Mouse (Mus musculus) heart, postnatal 4 days (tissue): ENCODE measurements around the gene Txnrd3. TPM values are rescaled to one million over a fixed set of nuclear protein-coding genes. Genes with fewer than 3 reads are reported as not detected.

Experiments used
- DNase-seq: peaks from one replicate; pipeline ENCODE4 v3.0.0; 2021
- total RNA-seq, 2 experiments: library from RNA; stranded (reverse); gene quantifications; 2 replicates each; pipeline ENCODE4 v1.2.3; 2021

Txnrd3 gene
- total RNA-seq, 2 experiments from 2014 or later = 27.1 to 27.3 TPM

DNA sequence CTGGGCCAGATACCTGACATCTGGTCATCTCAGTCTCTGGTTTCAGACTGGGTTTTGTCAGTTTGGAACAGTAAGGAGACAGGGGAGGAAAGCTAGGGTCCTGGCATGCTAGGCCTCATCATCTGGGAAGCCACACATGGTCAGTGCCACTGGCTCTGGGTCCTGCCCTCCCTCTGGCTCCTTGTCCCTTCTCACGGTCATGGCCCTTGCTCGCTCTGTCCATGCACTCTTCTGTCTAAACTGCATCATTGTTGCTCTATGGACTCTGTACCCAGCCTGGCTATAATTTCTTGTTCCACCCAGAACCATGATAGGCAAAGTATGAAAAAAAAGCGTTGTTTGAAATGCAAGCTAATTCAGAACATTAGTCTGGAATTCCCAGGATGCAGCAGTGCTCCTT lies 11.2 kb downstream of the Txnrd3 start:
- DNase-seq = no peak

DNA sequence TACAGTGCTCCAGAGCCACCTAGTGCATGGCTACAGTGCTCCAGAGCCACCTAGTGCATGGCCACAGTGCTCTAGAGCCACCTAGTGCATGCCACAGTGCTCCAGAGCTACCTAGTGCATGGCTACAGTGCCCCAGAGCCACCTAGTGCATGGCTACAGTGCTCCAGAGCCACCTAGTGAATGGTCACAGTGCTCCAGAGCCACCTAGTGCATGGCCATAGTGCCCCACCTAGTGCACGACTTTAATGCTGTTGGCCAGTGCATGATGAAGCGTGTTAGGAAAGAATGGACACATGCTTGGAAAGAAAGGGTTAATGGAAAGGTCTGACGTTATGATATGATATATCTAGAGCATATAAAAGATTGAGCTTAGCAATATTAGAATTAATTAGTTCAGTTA lies 14.6 kb downstream of the Txnrd3 start:
- no peak for DNase-seq

DNA sequence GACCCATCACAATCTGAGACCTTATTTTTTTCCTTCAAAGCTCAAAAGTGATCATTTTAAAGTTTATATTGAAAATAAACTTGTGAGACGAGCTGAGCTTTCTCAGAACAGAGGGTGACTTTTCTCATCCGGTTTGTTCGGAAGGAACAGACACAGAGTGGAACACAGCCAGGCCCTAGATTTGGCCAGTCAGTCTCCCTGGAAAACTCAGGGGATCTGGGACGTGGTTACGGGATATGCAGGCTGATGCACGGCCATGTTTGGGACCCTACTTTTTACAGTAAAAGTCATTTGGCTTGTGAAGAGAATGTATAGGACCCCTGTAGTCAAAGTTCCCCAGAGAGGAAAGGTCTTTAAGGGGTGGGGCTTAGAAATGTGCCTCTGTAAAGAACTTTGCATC lies 15.1 kb downstream of the Txnrd3 start:
- DNase-seq = peak; percentile 28

DNA sequence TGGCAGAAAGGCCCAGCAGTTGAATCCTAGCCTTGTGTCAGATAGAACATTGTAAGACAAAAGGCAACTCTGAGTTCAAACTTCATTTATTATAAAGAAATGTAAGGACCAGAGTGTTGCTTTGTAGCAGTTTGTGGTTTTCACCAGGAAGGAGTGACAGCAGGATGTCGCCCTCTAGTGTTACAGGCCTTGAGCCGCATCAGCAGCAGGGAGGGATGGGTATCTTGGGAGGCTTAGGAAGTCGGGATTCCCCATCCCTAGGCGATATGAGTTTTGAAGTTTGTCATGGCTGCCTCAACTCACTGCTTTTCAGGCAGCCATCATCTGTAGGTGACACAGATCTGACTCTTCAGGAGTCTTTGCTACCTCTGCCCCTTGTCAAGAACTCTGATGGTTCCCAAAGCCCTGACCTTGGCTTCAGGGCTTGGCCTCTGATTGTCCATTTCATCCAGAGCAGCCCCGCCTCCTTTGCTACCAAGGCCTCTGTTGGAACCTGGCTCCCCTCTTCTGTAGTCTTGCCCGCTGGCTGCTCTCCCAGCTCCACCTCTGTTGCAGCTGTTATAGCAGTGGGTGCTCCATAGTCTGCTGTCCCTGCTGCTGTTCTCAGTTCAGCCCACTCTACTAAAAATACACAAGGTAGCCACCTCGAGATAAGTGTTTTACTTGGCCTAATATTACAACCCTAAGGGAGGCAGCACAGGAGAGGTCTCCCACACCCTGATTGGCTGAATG lies 16.1 kb downstream of the Txnrd3 start:
- peak; percentile 65 for DNase-seq

DNA sequence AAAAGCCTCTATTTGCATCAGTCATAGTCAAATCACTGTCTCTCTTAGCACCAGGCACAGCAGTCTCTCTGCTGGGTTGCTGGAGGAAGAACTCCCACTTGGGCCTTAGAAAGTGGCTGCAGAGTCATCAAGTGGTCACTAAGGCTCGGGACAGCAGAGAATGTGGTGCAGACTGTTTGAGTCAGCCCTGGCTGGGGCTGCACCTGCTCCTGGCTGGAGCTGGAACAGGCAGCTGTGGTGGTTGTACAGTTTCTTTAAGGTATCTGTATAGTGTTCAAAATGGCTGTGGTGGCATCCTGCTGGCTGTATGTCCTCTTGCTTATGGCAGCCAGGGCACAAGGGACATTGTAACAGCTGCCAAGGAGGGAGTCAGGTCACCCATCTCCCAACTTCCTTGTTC lies 16.7 kb downstream of the Txnrd3 start:
- no peak for DNase-seq

DNA sequence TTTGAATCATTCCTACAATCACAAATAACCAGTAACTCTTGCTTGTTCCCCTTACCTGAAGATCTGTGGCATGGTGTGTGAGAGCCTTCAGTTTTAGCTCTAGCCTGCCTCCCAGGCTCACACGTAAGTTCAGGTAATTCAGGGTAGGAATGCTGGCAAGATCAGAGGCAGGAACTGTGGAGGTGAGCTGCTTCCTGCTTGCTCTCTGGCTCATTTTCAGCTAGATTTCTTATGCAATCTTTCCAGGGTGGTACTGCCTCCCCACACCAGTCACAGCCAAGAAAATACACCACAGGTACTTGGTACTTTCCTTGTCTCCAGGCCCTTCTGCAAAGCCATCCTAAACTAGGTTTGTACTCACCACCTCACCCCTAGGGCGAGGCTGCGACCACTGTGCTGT lies 18.7 kb downstream of the Txnrd3 start:
- peak; percentile 1 for DNase-seq

DNA sequence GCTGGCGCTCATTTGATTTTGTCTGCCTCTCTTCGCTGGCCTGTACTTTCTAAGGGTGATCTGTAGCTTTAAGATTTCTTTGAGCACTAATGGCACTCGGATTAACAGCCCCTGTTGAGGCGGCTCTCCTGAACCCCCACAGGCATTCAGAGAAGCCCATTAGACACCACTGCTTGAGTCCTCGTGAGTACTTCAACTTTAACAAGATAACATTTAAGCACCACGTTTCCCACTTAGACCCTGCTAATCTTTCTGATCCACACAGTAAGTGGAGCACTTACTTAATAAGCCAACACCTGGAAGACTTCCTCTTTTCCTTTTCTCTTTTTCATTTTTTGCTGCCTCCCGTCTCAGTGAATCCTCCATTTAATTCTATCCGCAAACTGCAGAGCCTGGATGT lies 21.4 kb downstream of the Txnrd3 start:
- DNase-seq = no peak

DNA sequence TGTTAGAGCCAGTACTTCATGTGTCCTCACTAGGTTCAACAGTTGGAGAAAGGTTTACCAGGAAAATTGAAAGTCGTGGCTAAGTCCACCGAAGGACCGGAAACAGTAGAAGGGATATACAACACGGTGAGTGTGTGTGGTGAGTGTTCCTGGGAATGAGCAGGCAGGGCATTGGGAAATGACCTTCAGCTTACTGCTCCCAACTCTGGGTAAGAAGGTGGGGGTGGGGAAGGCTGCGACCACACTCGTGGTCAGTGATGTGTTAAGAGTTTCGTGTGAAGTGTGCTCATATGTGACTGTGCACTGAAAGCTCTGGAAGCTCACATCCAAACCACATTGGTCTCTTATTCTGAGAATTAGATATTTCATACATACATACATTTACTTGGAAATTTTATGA lies 21.9 kb downstream of the Txnrd3 start:
- peak; percentile 2 for DNase-seq

DNA sequence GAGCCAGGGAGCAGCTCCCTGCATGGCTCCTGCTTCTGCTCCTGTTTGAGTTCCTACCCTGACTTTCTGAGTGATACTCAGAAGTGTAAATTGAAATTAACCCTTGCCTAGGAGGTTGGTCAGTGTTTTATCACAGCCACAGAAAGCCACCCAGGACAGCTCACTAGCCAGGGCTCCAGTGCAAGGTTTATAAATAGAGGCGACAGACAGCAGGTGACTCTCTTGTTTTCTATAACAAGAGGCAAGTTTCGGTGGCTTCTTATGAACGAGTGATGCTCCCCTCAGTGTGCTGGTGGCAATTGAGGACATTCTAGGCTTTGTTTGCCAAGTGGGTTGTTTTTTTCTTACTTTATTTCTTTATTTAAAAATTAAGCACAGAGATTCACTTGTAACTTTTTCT lies 23.2 kb downstream of the Txnrd3 start:
- peak; percentile 2 for DNase-seq

DNA sequence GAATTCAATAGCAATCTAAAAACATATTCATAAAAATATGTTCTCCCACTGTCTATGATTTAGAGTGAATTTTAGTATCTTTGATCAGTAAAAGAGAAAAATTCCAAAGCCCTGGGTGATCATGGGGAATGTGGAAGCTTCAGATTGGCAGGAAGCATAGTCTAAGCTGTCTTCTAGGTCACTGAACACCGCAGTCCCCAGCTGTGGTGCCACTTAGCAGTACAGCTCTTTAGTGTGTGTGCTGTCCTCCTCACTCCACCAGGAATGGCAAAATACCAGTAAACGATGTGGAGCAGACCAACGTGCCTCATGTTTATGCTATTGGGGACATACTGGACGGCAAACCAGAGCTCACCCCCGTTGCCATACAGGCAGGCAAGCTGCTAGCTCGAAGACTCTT lies 25.8 kb downstream of the Txnrd3 start:
- peak; percentile 2 for DNase-seq

DNA sequence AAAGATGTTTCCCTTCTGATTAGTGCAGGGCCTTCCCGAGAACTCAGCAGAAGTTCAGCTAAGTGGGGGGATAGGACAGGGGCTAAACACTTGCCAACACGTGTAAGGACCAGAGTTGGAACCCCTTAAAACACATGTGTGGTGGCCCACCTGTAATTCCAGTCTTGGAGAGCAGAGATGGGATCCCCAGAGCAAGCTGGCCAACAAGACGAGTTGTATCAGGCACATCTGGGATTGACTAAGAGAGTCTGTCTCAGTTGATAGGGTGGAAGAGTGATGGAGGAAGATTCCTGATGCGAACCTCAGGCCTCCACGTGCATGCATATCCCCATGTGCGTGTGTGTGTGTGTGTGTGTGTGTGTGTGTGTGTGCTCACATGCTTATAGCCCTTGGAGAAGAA lies 27.6 kb downstream of the Txnrd3 start:
- DNase-seq = peak; percentile 2

DNA sequence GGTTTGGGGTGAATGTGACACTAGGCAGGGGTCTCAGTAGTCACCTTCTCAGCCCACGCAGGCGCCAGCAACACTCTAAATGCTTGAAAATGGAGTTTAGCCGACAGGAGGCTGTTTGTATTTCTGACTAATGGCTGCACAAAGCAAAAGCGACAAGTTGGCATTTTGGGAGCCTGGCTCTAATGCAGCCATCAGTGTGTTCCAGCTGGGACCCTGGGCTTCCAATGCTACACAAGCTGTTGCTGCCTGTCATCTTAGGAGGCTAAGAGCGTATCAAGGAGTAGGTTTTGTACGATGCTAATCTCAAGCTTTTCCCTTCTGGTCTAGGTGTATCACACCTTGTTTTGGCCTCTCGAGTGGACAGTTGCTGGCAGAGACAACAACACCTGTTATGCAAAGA lies 28.9 kb downstream of the Txnrd3 start:
- peak; percentile 2 for DNase-seq

DNA sequence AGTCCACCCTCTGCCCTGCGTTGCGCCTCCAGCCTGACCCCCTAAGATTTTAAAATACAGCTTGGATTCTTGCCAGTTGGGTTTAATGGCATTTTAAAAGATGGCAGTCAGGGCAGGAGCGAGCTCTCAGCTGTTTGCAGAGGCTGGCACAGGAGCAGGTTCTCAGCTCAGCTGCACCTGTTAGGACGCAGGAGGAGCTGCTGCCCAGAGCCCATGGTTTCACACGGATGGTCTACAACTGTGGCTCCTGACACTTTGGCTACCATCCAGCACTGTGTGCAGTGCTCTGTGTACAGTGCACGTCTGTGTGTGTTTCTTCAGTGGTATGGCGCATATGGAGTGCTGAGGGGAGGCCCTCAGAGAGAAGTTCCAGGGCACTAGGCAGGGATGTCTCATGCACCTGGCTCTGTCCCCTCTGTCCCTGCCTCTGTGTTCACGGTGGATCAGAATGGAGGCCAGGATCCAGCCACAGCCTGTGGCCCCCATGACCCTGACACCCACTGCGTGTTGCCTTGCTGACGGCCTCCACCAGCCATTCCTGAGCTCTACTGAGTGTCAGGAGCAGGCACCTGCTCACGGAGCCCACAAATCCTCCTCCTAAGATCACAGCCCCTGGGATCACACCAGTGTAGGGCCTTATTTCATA lies 29.5 kb downstream of the Txnrd3 start:
- peak; percentile 3 for DNase-seq

DNA sequence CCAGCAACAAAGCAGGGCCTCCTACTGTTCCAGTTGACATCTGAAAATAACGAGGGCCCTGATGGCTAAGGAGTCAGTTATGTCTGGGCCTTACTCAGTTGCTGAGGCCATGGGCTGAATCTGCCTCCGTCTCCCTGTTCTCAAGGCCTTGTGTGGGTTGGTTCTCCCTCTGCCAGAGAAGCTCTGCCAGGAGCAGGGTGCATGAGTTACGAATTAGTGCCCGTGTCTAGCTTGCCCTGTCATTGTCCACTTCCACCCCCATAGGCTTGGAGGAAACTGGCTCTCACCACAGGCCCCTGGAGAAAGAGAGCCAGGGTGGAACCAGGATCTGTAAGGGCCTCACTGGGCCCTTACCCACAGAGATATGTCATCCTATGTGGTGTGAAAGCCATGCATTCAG lies 34.7 kb downstream of the Txnrd3 start:
- peak; percentile 2 for DNase-seq

DNA sequence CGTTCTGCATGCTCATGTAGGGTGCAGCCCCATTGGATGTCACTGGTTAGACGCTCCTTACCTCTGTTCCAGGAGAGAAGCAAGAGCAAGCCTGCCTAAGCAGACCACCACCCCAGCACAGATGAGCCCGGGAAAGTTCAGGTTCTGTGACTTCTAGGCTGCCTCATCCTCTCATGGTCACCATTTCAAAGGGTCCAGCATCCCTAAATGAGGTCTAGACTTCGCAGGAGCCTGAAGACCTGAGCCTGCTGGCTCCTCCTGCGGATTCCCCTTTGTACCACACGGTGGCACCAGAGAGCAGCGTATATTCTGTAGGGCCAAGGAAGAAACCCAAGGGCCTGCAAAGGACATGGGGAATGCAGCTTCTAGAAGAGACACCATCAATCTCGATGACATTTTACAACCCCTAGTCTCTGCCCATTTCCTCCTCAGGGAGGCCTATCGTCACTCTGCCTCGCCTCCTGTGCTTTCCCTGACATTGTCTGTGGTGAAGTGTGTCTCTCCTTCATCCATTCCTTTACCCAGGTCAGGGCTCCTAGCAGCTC lies 35.6 kb downstream of the Txnrd3 start:
- peak; percentile 75 for DNase-seq

DNA sequence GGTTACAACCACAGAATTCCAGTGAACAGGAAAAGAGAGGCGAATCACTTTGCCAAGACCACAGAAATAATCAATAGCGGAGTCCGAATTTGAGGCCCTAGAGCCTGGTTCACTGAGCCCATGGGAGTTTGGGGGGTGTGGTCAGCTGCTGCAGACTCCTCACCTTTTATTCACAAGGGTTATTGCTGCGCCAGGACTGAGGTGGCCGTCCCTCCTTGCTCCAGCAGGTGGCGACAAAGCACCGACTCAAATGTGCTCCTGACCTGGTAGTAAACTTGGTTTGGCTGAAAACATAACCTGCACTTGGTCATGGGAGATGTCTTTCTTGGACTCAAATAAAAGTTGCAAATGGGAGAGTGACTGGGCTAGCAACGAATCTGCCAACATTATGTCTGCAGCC lies 36.4 kb downstream of the Txnrd3 start:
- DNase-seq = peak; percentile 89

DNA sequence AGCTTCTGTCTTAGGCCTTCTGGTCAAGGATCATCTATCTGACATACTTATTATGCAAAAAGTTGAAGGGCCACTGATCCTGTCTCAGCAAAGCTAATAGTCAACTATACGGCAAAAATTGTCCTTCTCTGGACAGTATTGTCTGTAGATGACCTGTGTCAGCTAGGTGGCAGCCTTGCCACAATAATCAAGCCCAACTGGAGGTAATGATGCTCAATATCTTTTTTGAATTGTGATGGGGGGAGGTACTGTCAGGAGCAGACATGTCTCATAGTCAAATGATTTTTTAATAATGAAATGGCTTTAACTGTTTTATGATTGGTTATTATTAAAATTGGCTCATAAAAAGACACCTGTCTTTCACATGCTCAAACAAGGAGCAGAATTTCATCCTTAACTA lies 40.4 kb downstream of the Txnrd3 start:
- no peak for DNase-seq

DNA sequence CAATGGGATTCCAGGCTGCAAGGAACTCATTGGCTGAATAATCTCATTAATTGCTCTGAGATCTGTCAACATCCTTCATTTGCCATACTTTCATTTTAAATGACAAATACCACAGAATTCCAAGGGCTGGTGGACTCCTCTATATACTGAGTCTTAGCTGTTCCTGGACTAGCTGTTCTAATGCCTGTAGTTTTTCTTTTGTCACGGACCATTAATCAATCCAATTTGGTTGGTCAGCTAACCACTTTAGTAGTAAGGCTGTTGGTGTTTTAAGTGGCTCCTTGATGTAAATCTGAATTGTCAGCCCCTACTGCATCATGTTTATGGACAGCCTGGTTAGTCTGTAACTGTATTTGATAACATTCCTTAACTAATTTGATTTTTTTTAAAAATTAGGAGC lies 43.3 kb downstream of the Txnrd3 start:
- no peak for DNase-seq

DNA sequence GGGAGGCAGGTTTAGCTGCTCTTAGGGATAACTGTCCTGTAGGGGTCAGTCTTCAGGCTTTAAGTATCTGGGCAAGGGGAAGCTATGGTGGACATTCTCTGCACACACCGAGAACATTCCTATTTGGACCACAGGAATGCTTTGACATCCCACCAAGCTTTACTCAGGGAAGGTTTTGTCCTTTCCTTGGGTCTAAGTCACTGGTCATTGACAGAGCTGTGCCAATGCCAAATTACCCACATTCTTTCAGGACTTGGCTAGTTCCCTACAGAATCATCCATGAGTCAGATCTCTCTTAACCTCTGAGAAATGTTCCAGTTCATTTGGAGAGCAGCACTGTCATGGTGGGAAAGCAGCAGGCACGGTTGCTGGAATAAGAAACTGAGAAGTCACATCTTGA lies 62.8 kb downstream of the Txnrd3 start:
- DNase-seq = no peak

DNA sequence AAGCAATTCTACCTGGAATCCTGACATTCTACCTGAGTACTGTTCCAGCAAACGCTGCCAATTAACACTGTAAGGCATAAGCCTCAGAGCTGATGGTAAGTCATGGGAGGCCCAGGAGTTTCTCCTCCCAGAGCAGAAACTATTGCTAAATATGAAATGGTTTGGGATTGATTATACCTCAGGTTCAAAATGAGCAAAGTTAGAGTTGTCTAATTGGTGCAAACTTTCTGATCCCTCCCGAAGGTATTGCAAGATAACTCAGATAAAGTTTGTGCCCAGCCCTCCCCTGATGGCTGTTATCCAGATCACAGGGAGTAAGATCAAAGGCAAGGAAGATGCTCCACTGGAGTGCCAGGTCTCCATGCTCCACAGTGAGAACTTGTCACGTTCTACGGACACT lies 63.5 kb downstream of the Txnrd3 start, which contains the start of gene Vmn1r40:
Gene Vmn1r40, plus strand, starts transcription at position 301 of the 400 bp plus-strand sequence.
- DNase-seq = no peak

DNA sequence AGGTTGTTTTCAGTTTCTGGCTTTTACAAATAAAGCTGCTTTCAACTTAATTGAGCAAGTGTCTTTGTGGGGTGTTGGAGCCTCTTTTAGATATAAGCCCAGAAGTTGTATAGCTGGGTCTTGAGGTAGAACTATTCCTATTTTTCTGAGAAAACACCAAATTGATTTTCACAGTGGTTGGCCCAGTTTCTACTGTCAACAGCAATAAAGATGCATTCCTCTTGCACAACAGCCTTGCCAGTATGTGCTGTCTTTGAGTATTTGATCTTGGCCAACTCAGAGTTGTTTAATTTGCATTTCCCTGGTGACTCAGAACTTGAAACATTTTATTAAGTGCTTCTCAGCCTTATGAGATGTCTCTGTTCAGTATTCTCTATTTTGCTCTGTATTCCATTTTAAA lies 74.3 kb downstream of the Txnrd3 start:
- no peak for DNase-seq
